Comparison of ENCODE assay signal across 8 mouse cellular contexts in genomic region chr7:28380237-28381016, GRCm38 (mm10). TPM values are rescaled to one million over a fixed set of nuclear protein-coding genes. Genes with fewer than 3 reads are reported as not detected.
DNase-seq lines count a peak whose midpoint lies in the region; ATAC-seq lines count a peak whose summit lies in the region.

Zfp36 (minus strand) TSS chr7:28380253.

- no peaks in the 10 kb centered on the region for H3K9me3 ChIP-seq in embryonic facial prominence, embryonic 14.5 days (ENCODE audit: control insufficient read depth, low read length)
- H3K9me3 ChIP-seq in hindbrain, embryonic 11.5 days (ENCODE audit: control insufficient read depth, low read length): no peaks in the 10 kb centered on the region

- H3K4me3 ChIP-seq in embryonic facial prominence, embryonic 14.5 days (ENCODE audit: low read depth, low read length): peak within 1 kb of the TSS; percentile 83
- peak within 1 kb of the TSS; percentile 60 for H3K4me3 ChIP-seq in hindbrain, embryonic 11.5 days (ENCODE audit: low read depth, low read length)

- no peak for ATAC-seq in embryonic facial prominence, embryonic 14.5 days (ENCODE audit: low read depth)
- ATAC-seq in hindbrain, embryonic 11.5 days (ENCODE audit: low FRiP score): no peak
- no peak for ATAC-seq in megakaryocyte-erythroid progenitor cell, adult 5-6 weeks (replicated peaks; ENCODE audit: low FRiP score, low TSS enrichment, poor library complexity, severe bottlenecking)

- WGBS in embryonic facial prominence, embryonic 14.5 days: 39% methylated on average over 17 of the region's 17 CpGs
- 59% methylated on average over 17 of the region's 17 CpGs for WGBS in hindbrain, embryonic 11.5 days

- H3K4me1 ChIP-seq in embryonic facial prominence, embryonic 14.5 days (ENCODE audit: control insufficient read depth, insufficient read depth, low read length): peaks cover 58% of the 10 kb centered on the region
- H3K4me1 ChIP-seq in hindbrain, embryonic 11.5 days (replicated peaks; ENCODE audit: control insufficient read depth, insufficient read depth, low read length): peaks cover 9% of the 10 kb centered on the region

- H3K4me2 ChIP-seq in embryonic facial prominence, embryonic 14.5 days (ENCODE audit: low read depth, low read length): peak within 1 kb of the TSS; percentile 96
- peak within 1 kb of the TSS; percentile 88 for H3K4me2 ChIP-seq in hindbrain, embryonic 11.5 days (replicated peaks; ENCODE audit: low read depth, low read length)

- peaks cover 18% of the 10 kb centered on the region for H3K36me3 ChIP-seq in embryonic facial prominence, embryonic 14.5 days (ENCODE audit: control insufficient read depth, insufficient read depth, low read length)
- no peaks in the 10 kb centered on the region for H3K36me3 ChIP-seq in hindbrain, embryonic 11.5 days (ENCODE audit: control insufficient read depth, insufficient read depth, low read length)

- DNase-seq in thymus, postnatal 25 days: peak; percentile 39
- DNase-seq in thymus, postnatal 36 days: no peak
- no peak for DNase-seq in embryonic facial prominence, embryonic 14.5 days (ENCODE audit: low spot score)
- DNase-seq in hindbrain, embryonic 11.5 days (ENCODE audit: low spot score): no peak
- DNase-seq in cerebellum, adult 9-10 months: no peak
- DNase-seq in thymus, postnatal 10 days (ENCODE audit: low spot score in 2 of 2): no peak
- no peak for DNase-seq in cerebellum, postnatal 36 days

- H3K27me3 ChIP-seq in embryonic facial prominence, embryonic 14.5 days (replicated peaks; ENCODE audit: control insufficient read depth, insufficient read depth, low read length): no peaks in the 10 kb centered on the region
- H3K27me3 ChIP-seq in hindbrain, embryonic 11.5 days (ENCODE audit: control insufficient read depth, insufficient read depth, low read length): no peaks in the 10 kb centered on the region

- peak within 1 kb of the TSS; percentile 99 for H3K27ac ChIP-seq in embryonic facial prominence, embryonic 14.5 days (replicated peaks; ENCODE audit: low read depth, low read length)
- H3K27ac ChIP-seq in hindbrain, embryonic 11.5 days (ENCODE audit: low read depth, low read length): peak within 1 kb of the TSS; percentile 72

- H3K9ac ChIP-seq in embryonic facial prominence, embryonic 14.5 days (ENCODE audit: low read depth, low read length): peak within 1 kb of the TSS; percentile 86
- H3K9ac ChIP-seq in hindbrain, embryonic 11.5 days (ENCODE audit: low read depth, low read length): peak within 1 kb of the TSS; percentile 70

RNA-seq across cellular contexts. Expression of gene Zfp36, which starts in this region (rescaled TPM):
- polyA plus RNA-seq in embryonic facial prominence, embryonic 14.5 days (2014; fragmentation: Nextera tagmentation; extraction: Ambion mirVana): 13.5 and 14.4 TPM in 2 replicates
- 3.4 and 3.9 TPM in 2 replicates for polyA plus RNA-seq in hindbrain, embryonic 11.5 days (2014; fragmentation: Nextera tagmentation; extraction: Ambion mirVana)
- total RNA-seq in megakaryocyte-erythroid progenitor cell, adult 5-6 weeks (2014; fragmentation: Nextera tagmentation): 13.4 and 15.3 TPM in 2 replicates
- total RNA-seq in megakaryocyte-erythroid progenitor cell, adult 5-6 weeks (2017): 26.9 and 33.7 TPM in 2 replicates
